ENCODE assay signal across 8 mouse cellular contexts in the genomic region with DNA sequence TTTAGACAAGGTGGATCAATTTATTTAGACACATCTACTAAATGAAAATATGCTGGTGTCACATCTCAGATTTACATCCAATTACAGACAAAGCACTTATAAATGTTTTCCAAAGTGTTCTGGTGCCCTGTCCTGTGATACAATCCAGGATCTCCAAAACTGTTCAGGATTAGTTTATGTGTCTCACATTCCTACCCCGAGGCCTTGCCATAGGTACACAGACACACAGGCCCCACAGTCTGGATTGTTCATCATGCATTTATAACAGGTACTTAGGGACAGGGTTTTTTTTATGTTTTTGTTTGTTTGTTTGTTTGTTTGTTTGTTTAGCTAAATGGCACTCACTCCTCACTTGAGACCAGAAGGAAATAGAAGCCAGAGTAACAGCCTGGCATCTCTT.
"Had no signal": no experiment of that assay in that cellular context is flagged by ENCODE, and none has a peak within 500 bp of the region (broad histone marks: within the 10 kb centered on the region; RNA-seq: fewer than 3 reads in every experiment).

No protein-coding gene starts in this region.

- H3K36me3 ChIP-seq: limb, embryonic 13.5 days had no signal

- H3K9ac ChIP-seq: limb, embryonic 13.5 days; liver, embryonic 14.5 days had no signal

- H3K4me3 ChIP-seq: limb, embryonic 13.5 days had no signal

- H3K27ac ChIP-seq: limb, embryonic 13.5 days; liver, embryonic 14.5 days; stomach, postnatal 0 days had no signal

- H3K27me3 ChIP-seq: limb, embryonic 13.5 days had no signal

- H3K9me3 ChIP-seq: limb, embryonic 13.5 days had no signal

- DNase-seq: kidney, adult 18-20 months; kidney, postnatal 14 days; lung, adult 18-20 months; right cerebral cortex, adult 18-20 months; thymus, postnatal 14 days had no signal

- H3K4me2 ChIP-seq: limb, embryonic 13.5 days had no signal
